Mouse (Mus musculus) large intestine, adult 2 months (tissue): ENCODE data around the gene Rev3l. TPM values are rescaled to one million over a fixed set of nuclear protein-coding genes. Genes with fewer than 3 reads are reported as not detected.
A peak's percentile ranks its signal among the peaks of the same experiment; 100 is the strongest.
"Not testable (repeated sequence)": the region's sequence is repeated elsewhere in the genome, so short reads cannot be mapped to it uniquely, and the experiment has no call there.

Source experiments
- DNase-seq: peaks from one replicate; pipeline ENCODE4 v3.0.0-alpha.2; 2012; ENCODE audit warnings: low read depth, low spot score
- WGBS: fragments of 180-500 bp; shearing (Covaris S2); methylation state at CpG from one replicate; pipeline ENCODE4 v1.1.7; 2018; 5-methylcytosine and 5-hydroxymethylcytosine counted together
- polyA plus RNA-seq: library from polyadenylated mRNA; depleted of rRNA; stranded (reverse); fragments of >200 nt; gene quantifications from 2 replicates; pipeline ENCODE4 v1.2.3, GENCODE M21; 2012

Gene Rev3l
- polyA plus RNA-seq, 1 experiment = 10.3 TPM

- WGBS = 68% methylated on average over 9 of the region's 9 CpGs
- no peak for DNase-seq
Observed at GRCm38 (mm10) chr10:39773940-39774726, 42.2 kb downstream of the Rev3l start.

- DNase-seq = no peak
- 91% methylated on average over 3 of the region's 3 CpGs for WGBS
Observed at GRCm38 (mm10) chr10:39776927-39777326, 45.0 kb downstream of the Rev3l start.

DNA sequence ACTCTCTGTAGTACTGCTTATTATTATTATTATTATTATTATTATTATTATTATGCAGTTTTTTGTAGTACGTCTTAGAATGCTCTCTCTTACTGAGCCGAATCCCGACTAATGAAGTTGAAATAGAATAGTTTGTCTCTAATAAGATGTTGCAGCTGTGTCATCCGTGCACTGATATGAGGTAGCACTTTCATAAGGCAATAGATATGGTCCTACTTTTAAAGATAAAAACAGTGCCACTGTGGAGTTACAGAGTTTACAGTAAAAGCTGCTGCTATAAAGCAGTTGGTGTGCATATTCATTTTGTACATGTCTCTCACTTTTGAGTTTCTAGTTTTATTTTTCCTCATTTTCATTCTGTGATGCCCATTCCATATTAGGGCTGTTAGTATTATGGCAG is 46.4 kb downstream of the Rev3l start:
- DNase-seq = no peak
- 77% methylated on average over 4 of the region's 4 CpGs for WGBS

DNA sequence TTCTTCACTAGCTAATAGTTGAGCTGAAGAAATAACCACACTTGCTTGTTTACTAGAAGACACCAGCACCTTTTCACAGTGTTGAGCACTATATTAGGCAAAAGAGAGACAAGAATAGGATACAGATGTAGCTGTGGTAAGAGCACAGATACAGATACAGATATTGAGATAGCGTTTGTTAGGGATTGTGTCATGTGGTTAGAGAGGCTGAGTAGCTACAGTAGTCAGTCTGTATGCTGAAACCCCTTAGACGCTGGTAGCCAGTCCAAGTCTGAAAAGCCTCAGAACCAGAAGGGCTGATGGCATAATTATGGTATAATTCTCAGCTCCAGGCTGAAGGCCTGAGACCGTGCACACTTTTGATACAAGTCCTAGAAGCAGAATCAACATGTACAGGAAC is 53.3 kb downstream of the Rev3l start:
- WGBS = 77% methylated on average over 3 of the region's 3 CpGs
- no peak for DNase-seq

- no peak for DNase-seq
- 71% methylated on average over 1 of the region's 1 CpGs for WGBS
Observed at GRCm38 (mm10) chr10:39793295-39793694, 61.4 kb downstream of the Rev3l start.

GRCm38 (mm10) chr10:39811507-39811906 is 79.6 kb downstream of the Rev3l start:
- no peak for DNase-seq
- 79% methylated on average over 3 of the region's 3 CpGs for WGBS

GRCm38 (mm10) chr10:39842621-39843020 is 110.7 kb downstream of the Rev3l start:
- no peak for DNase-seq
- WGBS = 86% methylated on average over 1 of the region's 1 CpGs

DNA sequence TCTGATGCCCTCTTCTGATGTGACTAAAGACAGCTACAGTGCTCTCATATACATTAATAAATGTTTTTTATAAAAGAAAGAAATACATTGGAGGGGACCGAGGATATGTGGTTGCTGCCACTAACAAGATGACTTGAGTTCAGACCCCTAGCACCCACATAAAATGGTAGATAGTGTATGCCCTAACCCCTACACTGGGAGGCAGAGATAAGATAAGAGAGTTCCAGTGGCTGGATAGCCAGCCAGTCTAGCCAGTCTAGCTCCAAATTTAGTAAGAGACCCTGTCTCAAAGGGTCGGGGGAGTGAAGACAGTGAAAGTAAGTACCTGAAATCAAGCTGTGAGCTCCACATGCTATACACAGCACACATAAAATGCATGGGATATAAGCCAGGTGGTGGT is 133.6 kb downstream of the Rev3l start:
- 87% methylated on average over 2 of the region's 2 CpGs for WGBS
- no peak for DNase-seq

GRCm38 (mm10) chr10:39888621-39889020 is 156.7 kb downstream of the Rev3l start:
- DNase-seq = no peak
- 43% methylated on average over 3 of the region's 3 CpGs for WGBS

GRCm38 (mm10) chr10:39893702-39894697 is 162.1 kb downstream of the Rev3l start:
- 61% methylated on average over 11 of the region's 11 CpGs for WGBS
- DNase-seq = no peak

- WGBS = 81% methylated on average over 5 of the region's 5 CpGs
- no peak for DNase-seq
Observed at GRCm38 (mm10) chr10:39896503-39896902, 164.6 kb downstream of the Rev3l start.

- under 1% methylated on average over 41 of the region's 41 CpGs for WGBS
- DNase-seq = peak; percentile 92
Observed at GRCm38 (mm10) chr10:39898874-39899371, 167.0 kb downstream of the Rev3l start, which contains the start of gene Mfsd4b4. Gene Mfsd4b4, minus strand, starts transcription at chr10:39899238.

GRCm38 (mm10) chr10:39904191-39904590 is 172.3 kb downstream of the Rev3l start:
- WGBS = 84% methylated on average over 3 of the region's 3 CpGs
- DNase-seq = no peak

- 24% methylated on average over 10 of the region's 10 CpGs for WGBS
- DNase-seq = peak; percentile 84
Observed at GRCm38 (mm10) chr10:39906799-39907658, 175.1 kb downstream of the Rev3l start.

DNA sequence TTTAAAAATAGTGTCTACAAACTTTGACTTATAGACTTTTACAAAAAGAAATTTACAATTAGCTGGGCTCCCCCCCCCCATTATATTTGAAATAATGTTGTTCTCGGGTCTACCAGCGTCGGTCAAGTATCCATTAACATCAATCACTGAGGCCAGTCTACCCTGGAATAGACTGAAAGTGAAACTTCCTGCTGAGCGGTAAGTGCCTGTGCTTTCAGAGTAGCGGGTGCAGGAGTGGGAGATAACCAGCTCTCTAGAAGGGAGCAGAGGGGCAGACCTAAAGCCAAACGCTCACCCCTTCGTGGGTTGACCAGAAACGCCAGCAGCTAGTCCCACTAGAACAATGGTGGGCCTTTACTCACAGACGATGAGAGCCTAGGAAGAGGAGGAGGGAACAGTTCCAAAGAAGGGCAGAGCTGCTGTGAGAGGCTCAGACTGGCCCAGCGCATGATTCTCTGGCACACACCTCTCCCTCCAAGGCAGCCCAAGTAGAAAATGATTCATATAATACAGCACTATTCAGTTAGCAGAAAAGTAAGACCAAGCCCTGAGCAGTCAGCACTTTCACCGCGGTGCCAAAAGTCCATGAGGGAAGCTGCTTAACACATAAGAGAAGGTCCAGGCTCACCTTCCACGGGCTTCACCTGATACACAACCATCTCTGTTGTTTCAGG is 177.0 kb downstream of the Rev3l start:
- WGBS = 43% methylated on average over 13 of the region's 13 CpGs
- DNase-seq = no peak

DNA sequence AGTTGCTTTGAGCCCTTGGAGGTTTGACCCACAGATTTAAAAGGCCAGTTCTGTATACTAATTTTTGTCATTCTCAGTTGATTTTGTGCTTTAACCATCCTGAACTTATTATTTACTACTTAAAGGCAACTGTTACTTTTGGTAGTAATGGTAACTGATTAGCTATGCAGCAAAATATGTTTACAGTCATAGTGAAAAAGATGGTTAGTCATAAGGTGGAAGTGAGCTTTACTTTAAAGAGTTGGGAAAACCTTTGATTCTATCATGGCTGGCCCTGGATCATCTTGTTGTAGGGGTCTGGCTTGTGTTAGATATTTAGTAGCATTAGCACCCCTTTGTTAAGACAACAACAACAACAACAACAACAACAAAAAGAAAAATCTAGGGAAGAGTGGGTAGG is 180.7 kb downstream of the Rev3l start:
- DNase-seq = no peak

GRCm38 (mm10) chr10:39924556-39924955 is 192.6 kb downstream of the Rev3l start:
- not testable (repeated sequence) for DNase-seq
- WGBS = 54% methylated on average over 8 of the region's 8 CpGs
